Mouse (Mus musculus): Measurements from ENCODE around the gene Asf1b. TPM values are rescaled to one million over a fixed set of nuclear protein-coding genes. Genes with fewer than 3 reads are reported as not detected.

Gene Asf1b
- polyA plus RNA-seq, 1 experiment from 2014 or later: 83.0 TPM

- WGBS: 84% methylated on average over 5 of the region's 5 CpGs
- no peak overlapping the region for H3K27ac ChIP-seq (replicated peaks; ENCODE audit: low read depth, low read length)
- H3K36me3 ChIP-seq (replicated peaks; ENCODE audit: control insufficient read depth, insufficient read depth, low read depth, low read length): no peaks in the 10 kb centered on the region
- no peak overlapping the region for H3K4me3 ChIP-seq (ENCODE audit: low read depth, low read length)
- no peaks in the 10 kb centered on the region for H3K9me3 ChIP-seq (replicated peaks; ENCODE audit: control insufficient read depth, low read length)
- DNase-seq (ENCODE audit: low spot score) (no peak), ATAC-seq (replicated peaks; ENCODE audit: insufficient number of reproducible peaks, low FRiP score, low TSS enrichment, low read depth) (no peak)
- H3K4me2 ChIP-seq (ENCODE audit: low read depth, low read length): no peak overlapping the region
- no peaks in the 10 kb centered on the region for H3K27me3 ChIP-seq (ENCODE audit: control insufficient read depth, insufficient read depth, low read length)
- no peak overlapping the region for H3K9ac ChIP-seq (replicated peaks; ENCODE audit: low read length)
- H3K4me1 ChIP-seq (ENCODE audit: control insufficient read depth, insufficient read depth, low read length): no peaks in the 10 kb centered on the region
Observed at GRCm38 (mm10) chr8:83964015-83964765, 8.9 kb downstream of the Asf1b start.

- H3K36me3 ChIP-seq (replicated peaks; ENCODE audit: control insufficient read depth, insufficient read depth, low read depth, low read length): peaks cover 3% of the 10 kb centered on the region; the same call in 1 of the 2 replicates
- WGBS: 89% methylated on average over 7 of the region's 7 CpGs
- H3K4me3 ChIP-seq (ENCODE audit: low read depth, low read length): no peak overlapping the region
- no peaks in the 10 kb centered on the region for H3K4me1 ChIP-seq (ENCODE audit: control insufficient read depth, insufficient read depth, low read length)
- DNase-seq (ENCODE audit: low spot score) (no peak), ATAC-seq (replicated peaks; ENCODE audit: insufficient number of reproducible peaks, low FRiP score, low TSS enrichment, low read depth) (no peak)
- no peaks in the 10 kb centered on the region for H3K9me3 ChIP-seq (replicated peaks; ENCODE audit: control insufficient read depth, low read length)
- no peak overlapping the region for H3K4me2 ChIP-seq (ENCODE audit: low read depth, low read length)
- no peak overlapping the region for H3K27ac ChIP-seq (replicated peaks; ENCODE audit: low read depth, low read length)
- H3K9ac ChIP-seq (replicated peaks; ENCODE audit: low read length): no peak overlapping the region
- no peaks in the 10 kb centered on the region for H3K27me3 ChIP-seq (ENCODE audit: control insufficient read depth, insufficient read depth, low read length)
Observed at GRCm38 (mm10) chr8:83967701-83968100, 12.4 kb downstream of the Asf1b start.

GRCm38 (mm10) chr8:83971121-83971520 lies 15.8 kb downstream of the Asf1b start:
- Histone ChIP-seq H3K36me3 (replicated peaks; ENCODE audit: control insufficient read depth, insufficient read depth, low read depth, low read length) (peaks cover 3% of the 10 kb centered on the region; the same call in 1 of the 2 replicates), H3K9ac (replicated peaks; ENCODE audit: low read length) (no peak overlapping the region), H3K4me2 (ENCODE audit: low read depth, low read length) (no peak overlapping the region), H3K27me3 (ENCODE audit: control insufficient read depth, insufficient read depth, low read length) (no peaks in the 10 kb centered on the region), H3K4me3 (ENCODE audit: low read depth, low read length) (no peak overlapping the region), H3K27ac (replicated peaks; ENCODE audit: low read depth, low read length) (no peak overlapping the region), H3K9me3 (replicated peaks; ENCODE audit: control insufficient read depth, low read length) (no peaks in the 10 kb centered on the region), H3K4me1 (ENCODE audit: control insufficient read depth, insufficient read depth, low read length) (no peaks in the 10 kb centered on the region; the same call in 1 of the 2 replicates)
- no peak for DNase-seq (ENCODE audit: low spot score)
- WGBS: 89% methylated on average over 4 of the region's 4 CpGs
- ATAC-seq (replicated peaks; ENCODE audit: insufficient number of reproducible peaks, low FRiP score, low TSS enrichment, low read depth): no peak

- no peaks in the 10 kb centered on the region; the same call in 1 of the 2 replicates for H3K4me1 ChIP-seq (ENCODE audit: control insufficient read depth, insufficient read depth, low read length)
Observed at GRCm38 (mm10) chr8:83971661-83972060, 16.4 kb downstream of the Asf1b start.

GRCm38 (mm10) chr8:83972150-83973120 lies 17.1 kb downstream of the Asf1b start, which contains the start of gene Prkaca:
TSS of gene Prkaca (plus strand) at chr8:83972993.
- Histone ChIP-seq H3K4me2 (ENCODE audit: low read depth, low read length) (peak within 1 kb of the TSS; percentile 93), H3K27me3 (ENCODE audit: control insufficient read depth, insufficient read depth, low read length) (no peaks in the 10 kb centered on the region), H3K9me3 (replicated peaks; ENCODE audit: control insufficient read depth, low read length) (no peaks in the 10 kb centered on the region), H3K4me1 (ENCODE audit: control insufficient read depth, insufficient read depth, low read length) (peaks cover under 1% of the 10 kb centered on the region), H3K9ac (replicated peaks; ENCODE audit: low read length) (peak within 1 kb of the TSS; percentile 86), H3K4me3 (ENCODE audit: low read depth, low read length) (peak within 1 kb of the TSS; percentile 90), H3K27ac (replicated peaks; ENCODE audit: low read depth, low read length) (peak within 1 kb of the TSS; percentile 67; the same call in 1 of the 2 replicates), H3K36me3 (replicated peaks; ENCODE audit: control insufficient read depth, insufficient read depth, low read depth, low read length) (peaks cover 3% of the 10 kb centered on the region; the same call in 1 of the 2 replicates)
- WGBS: under 1% methylated on average over 77 of the region's 94 CpGs
- ATAC-seq (replicated peaks; ENCODE audit: insufficient number of reproducible peaks, low FRiP score, low TSS enrichment, low read depth): peak; percentile 99
- peak; percentile 99 for DNase-seq (ENCODE audit: low spot score)

More at GRCm38 (mm10) chr8:83971661-83972060, 16.4 kb downstream of the Asf1b start:
- whole genome bisulfite sequencing: 74% methylated on average over 6 of the region's 6 CpGs
- Histone ChIP-seq H3K27me3 (ENCODE audit: control insufficient read depth, insufficient read depth, low read length) (no peaks in the 10 kb centered on the region), H3K27ac (replicated peaks; ENCODE audit: low read depth, low read length) (no peak overlapping the region), H3K36me3 (replicated peaks; ENCODE audit: control insufficient read depth, insufficient read depth, low read depth, low read length) (peaks cover 3% of the 10 kb centered on the region; the same call in 1 of the 2 replicates), H3K4me3 (ENCODE audit: low read depth, low read length) (peak overlapping the region; percentile 90), H3K9me3 (replicated peaks; ENCODE audit: control insufficient read depth, low read length) (no peaks in the 10 kb centered on the region), H3K9ac (replicated peaks; ENCODE audit: low read length) (no peak overlapping the region; the same call in 1 of the 2 replicates), H3K4me2 (ENCODE audit: low read depth, low read length) (peak overlapping the region; percentile 91)
- ATAC-seq (replicated peaks; ENCODE audit: insufficient number of reproducible peaks, low FRiP score, low TSS enrichment, low read depth): no peak
- DNase-seq (ENCODE audit: low spot score): no peak

GRCm38 (mm10) chr8:83973161-83974031 lies 18.1 kb downstream of the Asf1b start:
- Histone ChIP-seq H3K27ac (replicated peaks; ENCODE audit: low read depth, low read length) (no peak overlapping the region), H3K27me3 (ENCODE audit: control insufficient read depth, insufficient read depth, low read length) (no peaks in the 10 kb centered on the region), H3K4me1 (ENCODE audit: control insufficient read depth, insufficient read depth, low read length) (peaks cover 3% of the 10 kb centered on the region), H3K9ac (replicated peaks; ENCODE audit: low read length) (peak overlapping the region; percentile 86), H3K9me3 (replicated peaks; ENCODE audit: control insufficient read depth, low read length) (no peaks in the 10 kb centered on the region), H3K4me2 (ENCODE audit: low read depth, low read length) (peak overlapping the region; percentile 93), H3K36me3 (replicated peaks; ENCODE audit: control insufficient read depth, insufficient read depth, low read depth, low read length) (peaks cover 3% of the 10 kb centered on the region; the same call in 1 of the 2 replicates), H3K4me3 (ENCODE audit: low read depth, low read length) (peak overlapping the region; percentile 90)
- ATAC-seq (replicated peaks; ENCODE audit: insufficient number of reproducible peaks, low FRiP score, low TSS enrichment, low read depth): peak; percentile 5; the same call in 1 of the 2 replicates
- 2% methylated on average over 37 of the region's 37 CpGs for WGBS
- DNase-seq (ENCODE audit: low spot score): no peak

GRCm38 (mm10) chr8:83974521-83974920 lies 19.2 kb downstream of the Asf1b start:
- no peak overlapping the region; the same call in 1 of the 2 replicates for H3K4me3 ChIP-seq (ENCODE audit: low read depth, low read length)
- no peak for ATAC-seq (replicated peaks; ENCODE audit: insufficient number of reproducible peaks, low FRiP score, low TSS enrichment, low read depth)
- DNase-seq (ENCODE audit: low spot score): no peak
- H3K9me3 ChIP-seq (replicated peaks; ENCODE audit: control insufficient read depth, low read length): no peaks in the 10 kb centered on the region
- 86% methylated on average over 4 of the region's 4 CpGs for WGBS
- no peak overlapping the region for H3K4me2 ChIP-seq (ENCODE audit: low read depth, low read length)
- H3K27me3 ChIP-seq (ENCODE audit: control insufficient read depth, insufficient read depth, low read length): no peaks in the 10 kb centered on the region
- peaks cover 3% of the 10 kb centered on the region; the same call in 1 of the 2 replicates for H3K36me3 ChIP-seq (replicated peaks; ENCODE audit: control insufficient read depth, insufficient read depth, low read depth, low read length)
- no peak overlapping the region for H3K9ac ChIP-seq (replicated peaks; ENCODE audit: low read length)
- peaks cover 3% of the 10 kb centered on the region for H3K4me1 ChIP-seq (ENCODE audit: control insufficient read depth, insufficient read depth, low read length)
- H3K27ac ChIP-seq (replicated peaks; ENCODE audit: low read depth, low read length): no peak overlapping the region

Data from embryonic facial prominence, embryonic 11.5 days (tissue).